Mouse (Mus musculus) kidney, adult 8-10 months (tissue): ENCODE data around the gene Tmcc2.

Experiments used
- DNase-seq, 2 experiments: peaks; one replicate each; pipeline ENCODE4 v3.0.0; 2022

Tmcc2 gene

GRCm38 (mm10) chr1:132338027-132338660 lies 52.9 kb downstream of the Tmcc2 start:
- peak; percentile 71 to 87 for DNase-seq

DNA sequence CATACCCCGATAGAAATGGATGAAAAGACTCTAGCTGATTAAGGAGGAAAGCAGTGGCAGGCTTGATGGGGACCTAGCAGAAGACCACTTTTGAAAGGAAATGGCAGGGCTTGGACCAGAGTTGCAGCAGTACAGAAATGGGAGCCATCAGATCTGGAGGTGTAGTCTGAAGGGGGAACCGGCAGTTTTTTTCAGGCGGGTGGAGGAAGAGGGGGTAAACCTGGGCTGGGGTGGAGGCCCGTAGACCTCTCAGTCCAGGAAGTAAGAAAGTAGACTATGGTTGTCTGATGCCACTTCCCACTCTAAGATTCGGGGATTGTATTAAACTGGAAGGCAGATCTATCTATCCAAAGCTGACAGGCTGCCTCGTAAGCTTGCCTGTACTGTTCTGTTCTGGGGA lies 54.2 kb downstream of the Tmcc2 start:
- no peak for DNase-seq

DNA sequence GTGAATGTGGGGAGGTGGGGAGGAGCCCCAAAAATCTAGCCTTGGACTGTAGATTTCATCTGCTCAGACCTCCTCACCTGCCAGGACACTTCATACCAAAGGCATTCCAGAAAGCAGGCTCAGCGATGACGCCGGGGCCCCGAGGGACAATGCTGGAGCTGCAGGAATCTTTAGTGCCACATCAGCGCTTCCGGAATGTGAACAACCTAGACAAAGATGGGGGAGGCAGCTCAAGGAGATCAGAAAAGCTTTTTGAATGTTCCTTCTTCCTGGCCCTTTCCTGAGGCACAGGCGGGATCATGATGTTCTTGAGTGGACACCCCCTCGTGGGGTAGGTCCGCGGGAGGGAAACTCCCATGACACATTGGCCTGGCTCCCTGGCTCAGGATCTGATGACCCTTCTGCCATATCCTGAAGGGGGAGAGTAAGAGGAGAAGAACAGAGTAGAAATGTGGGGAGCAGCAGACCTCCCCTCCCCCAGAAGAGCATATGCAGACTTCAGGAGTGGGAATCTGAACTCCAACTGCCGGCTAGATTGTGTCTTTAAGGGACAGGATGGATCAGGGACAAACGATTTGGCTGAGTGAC lies 55.6 kb downstream of the Tmcc2 start:
- DNase-seq, result peak; percentile 82 to 84

DNA sequence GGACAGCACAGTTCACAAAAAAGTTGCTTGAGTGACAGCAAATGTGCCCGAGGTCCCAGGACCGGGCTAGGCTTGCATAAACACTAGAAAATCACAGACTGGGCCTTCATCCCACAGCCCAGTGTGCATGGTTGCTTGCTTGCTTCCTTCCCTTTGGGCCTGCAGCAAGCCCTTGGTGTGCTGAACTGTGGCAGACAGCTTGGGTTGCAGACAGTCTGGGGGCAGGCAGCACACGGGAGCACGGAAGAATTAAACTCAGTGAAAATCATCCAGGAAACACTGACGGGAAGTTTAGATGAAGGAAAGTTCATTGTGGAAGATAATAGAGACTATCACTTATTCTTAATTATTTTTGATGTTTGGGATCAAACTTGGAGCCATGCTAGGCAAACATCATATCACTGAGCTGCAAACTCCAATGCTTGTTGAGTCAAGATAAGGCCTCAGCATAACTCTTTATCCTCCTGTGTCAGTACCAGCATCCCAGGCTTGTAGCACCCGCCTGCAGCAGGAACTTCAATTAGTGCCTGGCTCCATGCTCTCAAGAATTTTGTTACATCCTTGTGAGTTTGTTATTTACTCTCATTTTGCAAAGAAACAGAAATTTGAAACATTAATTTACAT lies 56.8 kb downstream of the Tmcc2 start:
- no peak for DNase-seq

GRCm38 (mm10) chr1:132333675-132334141 lies 57.4 kb downstream of the Tmcc2 start:
- peak; percentile 94 to 96 for DNase-seq

GRCm38 (mm10) chr1:132333201-132333600 lies 57.9 kb downstream of the Tmcc2 start:
- DNase-seq, result no peak

DNA sequence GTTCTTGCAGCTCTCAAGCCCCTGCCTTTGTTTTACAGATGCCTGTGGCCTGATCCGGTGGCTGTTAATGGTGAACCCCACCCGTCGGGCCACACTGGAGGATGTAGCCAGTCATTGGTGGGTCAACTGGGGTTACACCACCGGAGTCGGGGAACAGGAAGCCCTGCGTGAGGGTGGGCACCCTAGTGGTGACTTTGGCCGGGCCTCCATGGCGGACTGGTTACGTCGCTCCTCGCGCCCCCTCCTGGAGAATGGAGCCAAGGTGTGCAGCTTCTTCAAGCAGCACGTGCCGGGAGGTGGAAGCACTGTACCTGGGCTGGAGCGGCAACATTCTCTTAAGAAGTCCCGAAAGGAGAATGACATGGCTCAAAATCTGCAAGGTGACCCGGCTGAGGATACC lies 59.8 kb downstream of the Tmcc2 start:
- DNase-seq, result no peak

DNA sequence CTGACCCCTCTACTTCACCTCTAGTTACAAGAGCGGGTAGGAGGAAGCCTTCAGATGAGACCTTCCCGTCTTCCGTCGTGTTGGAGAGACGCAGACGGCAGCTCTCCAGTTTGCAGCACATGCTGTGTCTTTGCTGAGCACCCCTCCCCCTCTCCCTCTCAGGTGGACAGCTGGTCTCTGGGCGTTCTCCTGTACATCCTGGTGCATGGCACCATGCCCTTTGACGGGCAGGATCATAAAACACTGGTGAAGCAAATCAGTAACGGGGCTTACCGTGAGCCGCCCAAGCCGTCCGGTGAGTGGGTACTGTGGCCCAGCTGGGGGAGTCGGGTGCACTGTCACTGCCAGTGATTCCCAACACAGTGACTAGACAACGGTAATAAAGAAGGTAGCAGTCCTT lies 60.7 kb downstream of the Tmcc2 start:
- DNase-seq, result no peak

GRCm38 (mm10) chr1:132329656-132330055 lies 61.4 kb downstream of the Tmcc2 start:
- DNase-seq, result no peak

DNA sequence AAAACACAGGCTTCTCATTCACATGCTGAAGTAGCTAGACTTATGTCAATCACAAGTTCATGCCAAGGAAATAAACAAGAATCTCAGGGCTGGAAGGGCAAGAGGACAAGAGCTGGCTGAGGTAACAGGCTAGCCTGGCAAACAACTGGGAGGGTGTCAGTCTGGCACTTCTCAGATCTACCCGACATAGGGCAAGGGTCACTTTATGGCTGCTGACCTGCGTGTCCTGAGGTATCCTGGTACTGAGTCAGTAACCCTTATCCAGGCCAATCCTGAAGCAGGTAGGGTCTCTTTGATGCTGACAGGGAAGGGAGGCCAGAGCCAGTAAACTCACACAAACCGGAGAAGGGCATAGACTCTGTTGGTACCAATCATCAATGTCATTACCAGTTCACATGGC lies 62.5 kb downstream of the Tmcc2 start:
- peak; percentile 75 to 82 for DNase-seq

DNA sequence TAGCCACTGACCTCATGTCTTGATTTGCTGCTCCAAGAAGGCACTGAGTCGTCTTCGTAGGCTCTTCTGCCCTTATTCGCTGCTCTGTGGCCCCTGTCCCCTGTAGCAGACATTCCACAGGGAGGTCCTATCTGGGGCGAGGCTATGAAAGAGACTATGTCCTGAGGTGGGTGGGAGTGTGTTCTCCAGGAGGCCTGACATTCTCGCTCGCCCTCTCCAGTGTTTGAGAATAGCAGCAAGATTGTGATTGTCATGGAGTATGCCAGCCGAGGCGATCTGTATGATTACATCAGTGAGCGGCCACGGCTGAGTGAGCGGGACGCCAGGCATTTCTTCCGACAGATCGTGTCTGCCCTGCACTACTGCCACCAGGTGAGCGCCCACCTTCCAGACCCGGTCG lies 63.6 kb downstream of the Tmcc2 start:
- no peak for DNase-seq

DNA sequence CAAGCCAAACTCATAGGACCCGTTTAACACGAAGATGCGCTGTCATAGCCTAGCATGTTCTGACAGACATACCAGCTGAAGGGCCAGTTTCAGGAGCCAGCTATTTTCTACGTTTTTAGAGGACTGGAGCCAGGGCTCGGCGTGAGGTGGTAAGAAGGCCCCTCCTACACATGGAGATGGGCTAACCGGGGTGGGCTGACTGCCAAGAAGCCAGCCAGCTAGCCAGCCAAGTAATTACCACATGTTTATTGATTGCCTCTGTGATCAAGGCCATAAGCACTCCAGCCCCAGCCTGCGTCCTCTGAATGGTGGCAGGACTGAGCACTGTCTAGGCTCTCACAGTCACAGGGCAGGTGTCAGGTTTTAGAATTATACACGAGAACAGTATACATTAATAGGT lies 64.3 kb downstream of the Tmcc2 start:
- DNase-seq, result peak in 1 of 2 experiments; percentile 70

GRCm38 (mm10) chr1:132322711-132323542 lies 68.2 kb downstream of the Tmcc2 start:
- peak in 1 of 2 experiments; percentile 57 for DNase-seq

DNA sequence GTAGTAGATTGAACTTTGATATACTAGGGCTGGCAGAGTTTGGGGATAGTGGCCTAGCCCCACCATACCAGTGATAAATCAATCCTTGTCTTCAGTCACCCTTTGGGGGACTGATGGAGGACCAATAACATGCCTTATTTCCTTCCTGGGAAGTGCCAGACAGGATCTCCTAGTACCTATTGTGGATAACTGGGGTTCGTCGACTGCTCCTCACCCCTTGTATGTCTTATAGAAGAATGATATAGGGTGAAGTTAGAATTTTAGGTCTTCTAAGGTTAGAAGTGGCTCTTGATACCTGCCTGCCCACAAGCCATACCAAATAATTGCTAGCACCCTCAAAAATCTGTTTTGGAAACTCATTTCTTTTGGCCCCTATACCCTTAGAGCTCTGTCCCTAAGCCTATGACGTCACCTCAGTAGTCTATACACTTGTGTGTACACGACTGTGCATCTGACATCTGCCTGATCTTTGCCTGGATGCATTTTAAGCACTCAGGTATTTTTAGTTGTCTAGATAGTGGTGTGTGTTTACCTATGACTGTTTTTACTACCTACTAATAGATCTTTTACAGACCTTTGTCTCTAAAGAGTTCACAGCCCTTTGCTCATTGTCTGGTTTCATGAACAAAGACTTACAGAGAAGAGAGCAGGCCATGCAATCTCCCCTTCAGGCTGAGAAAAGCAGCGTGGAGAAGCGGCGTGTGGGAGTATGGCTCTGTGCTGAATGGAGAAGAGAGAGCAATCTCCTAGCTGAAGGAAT lies 69.1 kb downstream of the Tmcc2 start:
- no peak for DNase-seq

DNA sequence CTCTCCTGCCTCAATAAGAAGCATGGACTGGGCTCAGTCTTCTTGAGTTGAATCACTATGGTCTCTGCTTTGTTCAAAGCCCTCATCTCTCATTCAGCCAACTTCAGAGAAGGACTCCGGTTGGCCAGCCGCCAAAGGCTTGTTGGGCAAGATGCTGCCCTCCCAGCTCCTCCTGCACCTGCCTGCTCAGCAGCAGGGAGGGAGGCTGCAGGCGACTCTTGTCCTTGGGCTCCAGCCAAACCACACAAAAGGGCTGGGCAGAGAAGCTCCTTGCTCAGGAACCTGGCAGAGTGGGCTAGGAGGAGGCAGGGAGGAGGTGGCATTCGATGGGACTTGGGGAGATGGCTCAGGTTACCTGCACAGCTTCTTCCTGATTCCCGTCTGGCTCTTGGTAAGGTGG lies 71.8 kb downstream of the Tmcc2 start:
- peak; percentile 91 for DNase-seq

DNA sequence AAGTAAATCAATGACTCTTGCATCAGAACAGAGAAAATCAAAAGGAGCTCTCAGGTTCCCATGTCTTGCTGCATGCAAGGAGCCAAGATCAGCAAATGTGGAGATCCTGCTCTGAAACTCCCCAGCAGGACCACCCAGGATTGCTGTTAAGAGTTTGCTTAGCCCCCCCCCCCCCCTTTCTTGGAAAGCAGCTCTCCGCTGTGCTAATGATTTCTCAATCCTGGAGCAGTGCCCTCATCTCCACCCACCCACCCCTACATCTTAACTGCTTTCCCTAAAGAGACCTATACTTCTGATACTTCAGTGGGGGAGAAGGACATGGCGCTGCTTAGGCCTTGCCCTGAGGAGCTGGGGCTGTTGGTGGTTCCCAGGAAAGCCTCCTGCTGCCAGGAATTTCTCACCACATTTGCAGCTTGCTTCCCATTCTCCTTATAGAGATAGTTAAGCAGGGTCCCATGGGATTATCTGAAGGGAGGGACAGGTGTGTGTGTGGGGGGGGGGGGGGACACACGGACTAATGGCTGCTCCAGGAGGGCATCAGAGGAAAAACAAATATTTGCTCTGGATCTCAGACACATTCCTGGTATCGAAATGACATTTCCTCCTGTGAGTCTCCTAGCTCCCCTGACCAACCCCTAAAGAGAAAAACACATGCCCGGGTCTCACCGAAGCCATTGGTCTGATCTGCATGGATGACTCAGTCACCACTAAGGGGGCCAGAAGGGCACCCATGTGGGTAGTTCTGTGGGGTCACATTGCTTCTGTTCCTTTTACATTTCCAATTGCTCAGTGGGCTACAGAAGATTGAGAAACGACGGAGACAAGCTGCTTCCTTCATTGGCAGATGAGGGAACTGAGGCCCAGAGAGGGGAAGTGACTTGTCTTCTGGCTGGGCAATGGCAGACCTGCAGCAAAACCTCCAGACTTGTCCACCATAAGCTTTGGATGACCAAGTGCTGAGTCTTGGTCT lies 72.9 kb downstream of the Tmcc2 start:
- DNase-seq, result no peak

- DNase-seq, result peak in 1 of 2 experiments; percentile 65
Observed at GRCm38 (mm10) chr1:132317413-132317812, 73.7 kb downstream of the Tmcc2 start.

- no peak for DNase-seq
Observed at GRCm38 (mm10) chr1:132316625-132316994, 74.5 kb downstream of the Tmcc2 start.

DNA sequence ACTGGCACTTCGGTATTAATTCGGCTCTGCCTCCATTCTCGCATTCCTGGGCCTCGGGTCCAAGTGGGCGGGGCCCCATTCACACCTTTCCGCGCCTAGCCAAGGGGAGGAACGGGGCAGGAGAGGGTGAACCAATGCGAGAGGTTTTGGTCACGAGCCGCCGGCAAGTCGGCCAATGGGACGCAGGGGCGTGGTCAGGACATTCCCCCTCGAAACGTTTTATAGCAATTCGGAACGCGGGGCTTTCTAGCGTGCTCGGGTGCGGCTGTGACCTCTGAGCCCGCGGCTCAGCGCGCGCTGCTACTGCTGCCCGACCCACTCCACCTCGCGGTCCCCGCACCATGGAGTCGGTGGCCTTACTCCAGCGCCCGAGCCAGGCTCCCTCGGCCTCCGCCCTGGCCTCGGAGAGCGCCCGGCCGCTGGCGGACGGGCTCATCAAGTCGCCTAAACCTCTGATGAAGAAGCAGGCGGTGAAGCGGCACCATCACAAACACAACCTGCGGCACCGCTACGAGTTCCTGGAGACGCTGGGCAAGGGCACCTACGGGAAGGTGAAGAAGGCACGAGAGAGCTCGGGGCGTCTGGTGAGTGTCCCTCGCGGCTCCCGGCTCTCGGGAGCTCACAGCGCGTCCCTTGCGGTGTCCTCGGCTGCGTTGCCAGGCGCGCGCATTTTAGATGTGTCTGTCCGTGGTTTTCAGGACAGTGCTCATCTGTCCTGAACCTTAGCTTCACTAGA lies 75.0 kb downstream of the Tmcc2 start, which contains the start of gene Nuak2:
TSS of gene Nuak2 (plus strand) at position 238 of the 736 bp plus-strand sequence.
- DNase-seq, result peak; percentile 96 to 97

GRCm38 (mm10) chr1:132312703-132313102 lies 78.4 kb downstream of the Tmcc2 start:
- DNase-seq, result peak; percentile 89 to 91

- DNase-seq, result no peak
Observed at GRCm38 (mm10) chr1:132312043-132312442, 79.0 kb downstream of the Tmcc2 start.
